In genomic region chr7:144408464-144409000, GRCm38 (mm10) we compare ENCODE assay signal across 17 mouse cellular contexts.
DNase-seq lines count a peak whose midpoint lies in the region; TF ChIP-seq lines count a peak whose summit lies in the region.
"Had no signal": no experiment of that assay in that cellular context is flagged by ENCODE, and none has a peak within 500 bp of the region (broad histone marks: within the 10 kb centered on the region; RNA-seq: fewer than 3 reads in every experiment).

No protein-coding gene starts in this region.

- DNase-seq in cerebellum, postnatal 25 days: peak; percentile 52 to 65
- DNase-seq in cerebellum, postnatal 4 days (ENCODE audit: low spot score in 2 of 2): no peak
- DNase-seq in layer of hippocampus, adult 2 months (ENCODE audit: low spot score in 2 of 2): no peak
- no peak for DNase-seq in layer of hippocampus, postnatal 14 days (ENCODE audit: low spot score in 2 of 2)
- DNase-seq in retina, postnatal 1 day: peak; percentile 36
- DNase-seq in retina, embryonic 14.5 days (ENCODE audit: low spot score): no peak
- DNase-seq: adrenal gland, adult 8-10 months; adrenal gland, postnatal 36 days; cerebellum, adult 11 months; cerebellum, adult 8-10 months; forebrain, postnatal 0 days; gastrocnemius, postnatal 14 days; heart, adult 2 months; heart, postnatal 14 days had no signal

- no peak overlapping the region for H3K4me3 ChIP-seq in layer of hippocampus, adult 2 months
- H3K4me3 ChIP-seq: embryonic facial prominence, embryonic 13.5 days; forebrain, embryonic 13.5 days; heart, adult 2 months; heart, embryonic 15.5 days had no signal

- TF ChIP-seq CTCF in layer of hippocampus, adult 2 months (conservative IDR thresholded peaks at IDR 0.05): no peak

- peak overlapping the region; percentile 89; the same call in 1 of the 2 replicates for H3K27ac ChIP-seq in layer of hippocampus, adult 2 months
- H3K27ac ChIP-seq: forebrain, embryonic 13.5 days; heart, adult 2 months; heart, embryonic 15.5 days had no signal

Comparison
In these comparisons a context has a peak if more than half of its experiments do, and no peak if none do; other contexts are left out.
1. DNase-seq: peak in cerebellum, postnatal 25 days (2 of 2) and retina, postnatal 1 day (single experiment); none in cerebellum, postnatal 4 days (0 of 2), layer of hippocampus, adult 2 months (0 of 2), layer of hippocampus, postnatal 14 days (0 of 2) and retina, embryonic 14.5 days (single experiment).